Mouse (Mus musculus) heart, adult 2 months (tissue): ENCODE measurements around the gene Soga3.

Experiments
- CTCF ChIP-seq: fragments of 200-600 bp; IDR thresholded peaks from 2 replicates; pipeline ENCODE4 v1.8.1; 2022; ENCODE audit warnings: antibody characterized with exemption, mild to moderate bottlenecking, moderate library complexity
- EP300 ChIP-seq: fragments of 200-500 bp; IDR thresholded peaks from 2 replicates; pipeline ENCODE4 v1.6.1; 2011; ENCODE audit warnings: low read depth, low read length, control low read depth; ENCODE audit not compliant: insufficient read depth

- no peak for TF ChIP-seq CTCF
- no peak for TF ChIP-seq EP300
Observed at GRCm38 (mm10) chr10:29213534-29214100, 70.0 kb downstream of the Soga3 start.
